Comparison of ENCODE assay signal across 7 mouse cellular contexts in the genomic region with DNA sequence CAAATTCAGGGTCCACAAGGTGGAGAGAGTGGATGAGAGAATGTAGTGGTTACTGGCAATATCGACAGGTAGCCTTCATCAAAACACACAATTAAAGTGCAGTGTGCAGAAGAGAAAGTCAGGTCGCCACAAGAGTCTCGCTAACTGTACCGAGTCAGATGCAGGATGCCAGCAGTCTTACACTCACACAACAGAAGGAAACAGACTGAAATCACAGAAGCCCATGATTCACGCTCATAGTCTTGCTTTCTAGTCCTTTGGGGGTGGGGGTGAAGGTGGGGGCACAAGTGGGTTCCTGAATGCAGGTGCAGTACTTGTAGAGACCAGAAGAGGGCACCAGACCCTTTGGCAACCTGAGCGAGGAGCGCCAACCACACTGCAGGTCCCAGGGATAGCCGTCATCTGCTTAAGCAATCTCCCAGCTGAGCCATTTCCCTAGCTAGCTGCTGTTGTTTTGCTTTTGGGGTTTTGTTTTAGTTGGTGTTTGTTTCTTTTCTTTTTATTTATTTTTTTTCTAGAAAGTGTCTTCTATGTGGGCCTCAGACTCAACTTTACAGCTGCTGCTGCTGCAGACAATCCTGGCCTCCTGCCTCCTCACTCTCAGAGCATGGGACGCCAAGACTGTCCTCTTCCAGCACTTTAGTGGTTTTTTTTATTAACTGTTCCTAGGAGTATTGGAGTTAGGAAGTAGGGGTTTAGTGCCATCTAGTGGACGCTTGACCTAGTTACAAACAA.
DNase-seq lines count a peak whose midpoint lies in the region; ATAC-seq lines count a peak whose summit lies in the region.

No protein-coding gene starts in this region.

- ATAC-seq in inflammation-experienced regulatory T-cells, adult 6 months: peak; percentile 86
- ATAC-seq in megakaryocyte-erythroid progenitor cell, adult 5-6 weeks (replicated peaks; ENCODE audit: low FRiP score, low TSS enrichment, poor library complexity, severe bottlenecking): peak; percentile 92

- peak; percentile 72 to 76 for DNase-seq in adrenal gland, adult 18-20 months (ENCODE audit: low spot score in 2 of 2)
- peak; percentile 88 for DNase-seq in embryo, embryonic 10 days (ENCODE audit: low spot score)
- peak; percentile 77 for DNase-seq in gastrocnemius, postnatal 14 days
- DNase-seq in left cerebral cortex, postnatal 10 days (ENCODE audit: extremely low spot score in 1 of 2, low spot score in 2 of 2): peak; percentile 74 to 87
- peak; percentile 57 for DNase-seq in right cerebral cortex, postnatal 25 days

- intact Hi-C loops in gastrocnemius, postnatal 14 days (cut with DNase I; ENCODE audit: low total_unique reads): loop anchor here (10.0 kb wide), 1 partner anchor 575 kb away; no protein-coding TSS in a partner anchor
- intact Hi-C loops in left cerebral cortex, postnatal 10 days (cut with DNase I): loop anchor here (5.0 kb wide), 3 partner anchors 92 to 1048 kb away; partner anchors contain the start of gene Itpr2

Comparison
In these comparisons a context has a peak if more than half of its experiments do, and no peak if none do; other contexts are left out.
1. Peak in every context shown above with its lines: DNase-seq and ATAC-seq.